Mouse (Mus musculus) cerebellum, postnatal 36 days (tissue): ENCODE measurements around the gene Psmd2.

Source experiments
- DNase-seq, 2 experiments: peaks; one replicate each; pipeline ENCODE4 v3.0.0; 2021 to 2022; ENCODE audit warnings: mixed read lengths in 2 of 2

Gene Psmd2

DNA sequence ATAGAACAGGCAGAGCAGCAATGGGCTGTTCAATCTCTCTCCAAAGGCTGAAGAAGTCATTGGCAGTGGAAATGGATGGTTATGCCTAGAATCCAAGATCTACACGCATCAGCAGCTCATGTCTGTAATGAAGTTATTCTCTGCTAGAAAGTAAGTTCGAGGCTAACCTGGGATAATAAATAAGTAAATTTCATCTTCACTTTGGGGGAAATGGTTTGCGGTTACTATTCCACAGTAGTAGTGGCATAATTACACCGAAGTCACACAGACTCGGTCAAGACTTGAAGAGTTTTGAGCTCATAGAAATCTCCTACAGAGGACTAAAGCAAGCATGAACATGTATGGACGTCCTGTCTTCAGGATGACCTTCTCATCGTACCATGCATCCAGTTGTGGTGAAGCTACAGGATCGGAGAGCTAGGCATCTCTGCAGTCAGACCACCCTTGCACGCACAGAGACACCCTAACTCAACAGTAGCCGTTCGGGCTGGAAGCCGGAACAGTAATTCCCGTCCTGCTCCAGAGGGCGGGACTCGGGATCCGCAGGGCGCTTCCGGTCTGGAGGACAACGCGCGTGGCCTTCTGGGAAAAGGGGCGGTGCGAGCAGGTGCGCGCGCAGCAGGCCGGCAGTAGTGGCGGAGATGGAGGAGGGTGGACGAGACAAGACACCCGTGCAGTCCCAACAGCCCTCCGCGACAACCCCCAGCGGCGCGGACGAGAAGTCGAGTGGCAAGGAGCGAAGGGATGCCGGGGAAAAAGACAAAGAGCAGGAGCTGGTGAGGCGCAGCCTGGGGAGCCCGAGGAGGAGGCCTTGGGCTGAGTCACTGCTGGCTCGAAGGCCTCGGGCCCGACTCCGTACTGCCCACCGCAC is at the start of gene Psmd2:
Psmd2 (plus strand) TSS at position 577 of the 871 bp plus-strand sequence.
- DNase-seq = peak; percentile 98

DNA sequence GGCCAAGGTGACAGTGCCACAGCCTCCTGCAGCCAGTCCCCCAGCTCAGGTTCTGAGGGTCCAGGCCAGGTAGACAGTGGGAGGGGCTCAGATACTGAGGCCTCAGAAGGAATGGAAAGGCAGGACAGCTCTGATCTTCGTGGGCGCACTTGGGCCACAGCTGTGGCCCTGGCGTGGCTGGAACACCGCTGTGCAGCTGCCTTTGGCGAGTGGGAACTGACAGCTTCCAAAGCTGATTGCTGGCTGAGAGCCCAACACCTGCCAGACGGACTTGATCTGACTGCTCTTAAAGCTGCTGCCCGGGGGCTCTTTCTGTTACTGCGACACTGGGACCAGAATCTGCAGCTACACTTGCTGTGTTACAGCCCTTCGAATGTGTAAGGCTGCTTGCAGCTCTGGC is 46.7 kb upstream of the Psmd2 start:
- DNase-seq = no peak

DNA sequence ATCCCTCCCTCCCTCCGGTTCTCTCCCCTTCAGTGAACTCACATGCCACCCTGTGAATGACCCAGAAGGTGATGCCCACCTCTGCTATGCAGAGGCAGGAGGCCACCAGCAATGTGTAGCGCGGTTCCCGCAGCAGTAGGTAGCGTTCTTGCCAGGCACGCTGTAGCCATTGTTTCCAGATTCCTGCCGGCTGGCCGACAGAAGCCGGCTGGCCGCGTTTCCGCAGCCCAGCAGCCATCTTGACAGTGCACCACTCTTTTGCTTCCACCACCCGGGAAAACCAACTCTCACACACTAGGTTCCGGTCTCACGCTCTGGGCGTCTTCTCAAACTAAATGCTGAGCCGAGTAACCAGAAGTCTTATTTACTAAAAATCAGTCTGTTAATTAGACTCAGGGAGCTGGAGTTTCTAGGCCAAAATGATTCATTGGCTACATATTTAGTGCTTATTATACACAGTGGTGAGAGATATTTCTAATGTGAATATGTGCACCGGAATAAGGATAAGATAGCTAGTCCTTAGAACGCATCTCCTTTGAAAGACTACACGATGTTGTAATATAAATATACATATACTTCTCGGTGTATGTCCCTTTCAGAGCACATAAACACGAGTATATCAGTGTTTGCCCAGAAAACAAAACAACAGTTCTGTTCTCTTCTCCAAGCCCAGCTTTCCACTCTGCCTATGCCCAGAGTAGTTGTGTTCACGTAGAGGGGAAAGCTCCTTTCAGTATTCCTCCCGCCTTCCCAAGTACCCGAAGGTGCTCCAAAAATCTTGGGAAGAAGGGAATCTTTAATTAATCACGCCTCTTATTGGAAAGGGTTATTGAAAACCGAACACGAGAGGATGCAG is 40.7 kb upstream of the Psmd2 start:
- peak; percentile 72 to 83 for DNase-seq

DNA sequence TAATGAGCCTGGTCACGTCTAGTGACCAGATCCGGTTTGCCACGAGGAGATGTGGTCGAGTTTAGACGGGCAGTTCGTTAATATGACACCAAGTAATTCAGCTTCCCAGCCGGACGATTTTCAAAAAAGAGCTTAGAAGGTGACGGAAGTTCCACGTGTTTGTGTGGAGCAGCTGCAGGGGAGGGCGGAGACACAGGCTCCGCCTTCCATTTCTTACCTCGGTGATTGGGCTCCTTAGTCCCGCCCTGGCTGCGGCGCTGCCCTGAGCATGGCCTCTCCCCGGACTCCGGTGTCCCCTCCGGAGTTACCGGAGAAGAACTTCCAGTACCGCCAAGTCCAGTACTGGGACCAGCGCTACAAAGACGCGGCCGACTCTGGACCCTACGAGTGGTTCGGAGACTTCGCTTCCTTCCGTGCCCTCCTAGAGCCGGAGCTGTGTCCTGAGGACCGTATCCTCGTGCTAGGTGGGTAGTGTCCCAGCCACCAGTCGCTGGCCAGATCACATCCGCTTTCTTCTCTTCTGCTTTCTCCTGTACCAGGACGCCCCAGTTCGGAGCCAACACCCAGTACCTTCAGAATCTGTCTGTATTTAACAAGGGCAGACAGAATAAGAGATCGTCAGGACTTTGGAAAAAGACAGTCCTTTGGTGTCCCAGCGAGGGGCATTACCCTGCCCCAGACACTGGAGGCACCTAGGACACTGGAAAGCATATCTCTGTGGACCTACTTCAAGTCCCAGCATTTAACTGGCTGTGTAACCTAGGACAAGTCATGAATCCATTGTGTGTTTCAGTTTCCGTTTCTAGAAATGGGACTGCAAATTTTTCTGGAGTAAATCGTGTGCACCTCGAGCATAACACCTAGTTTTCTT is 39.9 kb upstream of the Psmd2 start, which contains the start of the genes Eef1akmt4, Gm49333 and Alg3:
Eef1akmt4 (plus strand) TSS at position 237 of the 871 bp plus-strand sequence.
Gm49333 (plus strand) TSS at position 254 of the 871 bp plus-strand sequence.
Alg3 (minus strand) TSS at position 379 of the 871 bp plus-strand sequence.
- peak; percentile 72 to 78 for DNase-seq

DNA sequence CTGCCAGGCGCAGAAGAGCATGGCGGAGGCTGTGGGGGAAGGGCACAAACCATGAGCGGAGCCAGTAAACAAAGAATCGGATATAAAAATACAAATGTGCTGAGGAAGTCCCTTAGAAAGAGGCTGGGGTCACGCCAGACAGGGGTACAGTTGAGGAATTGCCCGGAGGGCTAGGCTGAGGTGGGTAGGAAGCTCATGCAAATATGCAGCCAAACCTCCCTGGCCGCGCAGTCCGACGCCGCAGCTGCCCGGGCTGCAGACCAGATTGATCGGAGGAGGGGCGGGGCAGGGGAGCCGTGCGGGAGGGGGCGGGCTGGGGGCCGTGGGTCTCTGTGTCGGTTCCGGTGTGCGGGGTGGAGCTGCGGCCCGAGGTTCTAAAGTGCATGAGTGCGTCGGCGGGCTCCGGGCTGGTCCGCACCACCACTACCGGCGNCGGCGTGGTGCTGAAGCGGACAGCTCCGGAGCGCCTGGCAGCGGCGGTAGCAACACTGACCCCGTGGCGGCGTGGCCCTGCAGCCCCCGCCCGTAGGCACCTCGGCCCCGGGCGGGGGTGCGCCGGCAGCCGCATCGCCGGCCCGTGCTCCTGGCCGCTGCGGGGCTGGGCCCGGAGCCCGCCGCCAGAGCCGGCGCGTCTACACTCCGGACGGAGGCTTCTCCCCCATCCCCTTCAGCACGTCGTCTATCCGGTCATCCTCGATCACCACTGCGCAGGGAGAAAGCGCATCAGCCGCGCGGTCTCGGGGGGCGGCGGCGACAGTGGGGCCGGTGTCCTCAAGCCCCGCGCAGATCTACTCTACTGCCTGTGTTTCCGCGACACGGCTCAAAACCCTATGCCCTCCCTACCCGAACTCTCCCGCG is 31.7 kb upstream of the Psmd2 start:
- DNase-seq = peak; percentile 17 to 20

DNA sequence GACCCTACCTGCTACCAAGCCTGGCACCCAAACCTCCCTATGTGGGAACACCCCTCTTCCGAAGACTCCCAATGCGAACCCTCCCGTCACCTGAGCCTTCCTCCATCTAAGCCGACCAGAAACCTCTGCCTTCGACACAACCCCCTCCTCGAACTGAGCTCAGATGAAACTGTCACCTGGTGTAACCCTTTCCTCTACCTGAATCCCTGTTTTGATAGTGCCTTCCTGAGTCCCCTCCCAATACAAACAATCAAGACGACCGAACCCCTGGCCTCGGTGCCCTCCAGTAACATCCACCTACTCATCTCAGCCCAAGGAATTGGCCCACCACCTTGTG is 31.1 kb upstream of the Psmd2 start:
- peak in 1 of 2 experiments; percentile 16 for DNase-seq

DNA sequence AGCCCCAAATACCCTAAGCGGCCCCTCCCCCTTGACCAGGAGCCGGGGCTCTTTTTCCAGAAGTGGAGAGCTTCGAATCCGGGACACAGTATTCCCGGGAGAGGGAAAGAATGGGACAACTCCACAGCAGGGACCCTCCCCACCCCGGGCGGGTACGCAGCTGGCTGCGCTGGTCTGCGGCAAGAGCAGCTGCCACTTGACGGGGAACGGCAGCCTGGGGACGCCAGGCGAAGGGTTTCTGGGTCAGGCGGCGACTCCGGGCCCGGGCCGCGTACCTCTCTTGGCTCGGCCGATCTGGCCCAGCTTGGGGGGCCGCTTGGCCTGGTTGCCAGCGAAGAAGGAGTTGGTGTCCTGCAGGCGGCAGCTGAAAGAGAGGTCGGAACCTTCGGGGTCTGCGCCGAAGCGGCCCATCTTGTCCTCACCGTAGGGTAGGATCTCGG is 30.7 kb upstream of the Psmd2 start:
- no peak for DNase-seq

DNA sequence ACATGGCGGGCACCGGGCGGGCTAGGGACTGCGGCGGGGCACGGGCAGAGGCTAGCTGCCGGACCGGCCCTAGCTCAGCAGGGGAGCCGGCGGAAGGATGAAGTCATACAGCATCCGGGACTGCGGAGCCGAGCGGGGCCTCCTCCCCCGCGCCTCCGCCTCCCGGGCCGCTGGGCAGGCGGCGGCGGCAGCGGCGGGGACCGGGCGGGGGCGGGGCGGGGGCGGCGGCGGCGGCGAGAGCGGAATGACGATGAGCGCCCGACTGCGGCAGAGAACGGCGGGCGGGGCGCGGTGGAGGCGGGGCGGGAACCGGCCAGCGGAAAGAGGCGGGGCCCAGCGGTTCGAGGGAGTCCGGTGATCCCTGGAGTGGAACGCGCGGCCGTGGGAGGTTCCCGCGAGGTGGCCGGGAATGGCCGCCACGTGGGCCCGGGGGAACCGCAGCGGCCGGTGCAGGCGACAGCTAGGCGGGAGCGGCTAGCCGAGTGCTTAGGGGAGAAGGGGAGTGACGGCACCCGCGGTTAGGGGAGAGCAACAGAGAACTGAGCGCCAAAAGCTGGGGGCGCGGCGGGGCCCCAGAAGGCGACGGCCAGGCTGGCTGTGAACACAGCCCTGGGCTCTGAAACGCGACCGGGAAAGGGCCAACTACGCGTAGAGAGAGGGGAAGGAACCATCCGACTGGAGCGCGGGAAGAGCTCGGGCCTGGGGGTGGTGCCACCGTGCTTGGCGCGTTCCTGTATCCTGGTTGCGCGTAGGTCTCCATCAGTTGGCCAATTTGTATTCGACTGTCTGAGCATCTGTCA is 30.1 kb upstream of the Psmd2 start, which contains the start of gene Camk2n2:
Camk2n2 (minus strand) TSS at position 97 of the 800 bp plus-strand sequence.
- DNase-seq = peak; percentile 80 to 84

DNA sequence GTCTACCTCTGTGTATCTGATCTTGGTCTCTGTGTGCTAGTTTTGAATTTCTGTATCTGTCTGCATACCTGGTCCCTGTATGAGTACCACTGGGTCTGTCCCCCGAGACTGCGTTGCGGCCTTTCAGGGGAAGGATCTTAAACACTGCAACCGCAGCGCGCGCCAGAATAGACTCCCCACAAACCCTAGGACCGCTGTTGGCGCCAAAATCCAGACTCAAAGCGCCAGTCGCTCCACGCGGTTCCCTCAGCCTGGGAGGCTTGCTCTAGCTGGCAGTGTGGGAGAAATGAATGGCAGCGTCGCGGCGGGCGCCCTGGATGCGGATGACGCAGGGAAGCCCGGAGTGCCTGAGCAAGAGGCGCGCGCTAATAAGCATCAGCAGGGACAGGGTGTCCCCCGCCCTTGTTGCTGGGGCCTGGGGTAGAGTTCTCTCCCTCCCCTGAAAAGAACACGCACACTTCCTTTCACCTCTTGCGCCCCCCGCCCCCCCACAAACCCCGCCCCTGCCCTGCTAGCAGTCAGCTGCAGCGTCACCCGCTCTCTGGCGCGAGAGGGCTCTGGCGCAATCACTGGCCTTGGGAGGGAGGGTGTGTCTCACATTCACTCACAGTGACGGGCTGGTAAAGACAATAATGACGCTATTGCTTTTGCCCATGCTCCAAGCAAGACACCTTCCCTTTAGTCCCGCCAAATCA is 29.3 kb upstream of the Psmd2 start:
- peak; percentile 66 to 74 for DNase-seq

DNA sequence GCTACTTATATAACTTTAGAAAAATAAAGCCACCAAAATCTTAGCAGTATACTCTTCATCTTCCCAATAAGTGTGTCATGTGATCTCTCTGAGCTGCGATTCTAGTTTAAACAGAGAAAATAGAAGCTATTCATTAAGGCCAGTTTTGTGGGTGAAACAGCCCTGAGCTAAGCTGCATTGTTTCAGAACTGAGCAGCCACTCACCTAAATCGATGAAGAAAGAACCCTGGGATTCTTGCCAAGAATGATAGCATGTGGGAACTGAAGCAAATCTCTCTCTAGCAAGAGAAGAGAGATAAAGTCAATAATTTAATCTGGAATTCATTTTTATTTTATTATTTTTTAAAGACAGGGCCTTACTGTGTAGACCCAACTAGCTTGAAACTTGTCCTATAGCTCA is 28.2 kb upstream of the Psmd2 start:
- no peak for DNase-seq

DNA sequence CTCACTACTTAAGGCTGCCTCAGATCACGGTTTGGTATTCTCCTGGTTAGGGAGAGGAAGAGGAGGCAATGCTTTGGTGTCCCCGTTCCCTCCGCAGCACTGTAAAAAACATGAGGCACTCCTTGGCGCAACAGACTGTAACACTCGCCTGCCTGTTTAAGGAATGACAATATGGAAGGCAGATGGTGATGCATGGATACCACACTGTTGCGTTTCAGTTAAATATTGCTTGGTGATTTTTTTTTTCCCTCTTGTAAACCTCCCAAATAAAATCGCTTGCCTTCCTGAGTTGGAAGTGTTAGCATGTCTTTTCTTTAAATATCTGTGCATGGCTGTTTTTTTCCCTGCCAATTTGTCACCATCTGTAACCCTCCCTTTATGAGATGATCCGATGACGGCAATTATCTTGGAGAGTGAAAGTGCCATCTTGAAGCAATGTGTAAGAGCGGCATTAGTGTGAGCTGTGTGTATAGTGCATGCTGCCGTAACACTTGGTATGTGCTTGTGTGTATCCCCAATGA is 22.5 kb upstream of the Psmd2 start:
- DNase-seq = no peak

DNA sequence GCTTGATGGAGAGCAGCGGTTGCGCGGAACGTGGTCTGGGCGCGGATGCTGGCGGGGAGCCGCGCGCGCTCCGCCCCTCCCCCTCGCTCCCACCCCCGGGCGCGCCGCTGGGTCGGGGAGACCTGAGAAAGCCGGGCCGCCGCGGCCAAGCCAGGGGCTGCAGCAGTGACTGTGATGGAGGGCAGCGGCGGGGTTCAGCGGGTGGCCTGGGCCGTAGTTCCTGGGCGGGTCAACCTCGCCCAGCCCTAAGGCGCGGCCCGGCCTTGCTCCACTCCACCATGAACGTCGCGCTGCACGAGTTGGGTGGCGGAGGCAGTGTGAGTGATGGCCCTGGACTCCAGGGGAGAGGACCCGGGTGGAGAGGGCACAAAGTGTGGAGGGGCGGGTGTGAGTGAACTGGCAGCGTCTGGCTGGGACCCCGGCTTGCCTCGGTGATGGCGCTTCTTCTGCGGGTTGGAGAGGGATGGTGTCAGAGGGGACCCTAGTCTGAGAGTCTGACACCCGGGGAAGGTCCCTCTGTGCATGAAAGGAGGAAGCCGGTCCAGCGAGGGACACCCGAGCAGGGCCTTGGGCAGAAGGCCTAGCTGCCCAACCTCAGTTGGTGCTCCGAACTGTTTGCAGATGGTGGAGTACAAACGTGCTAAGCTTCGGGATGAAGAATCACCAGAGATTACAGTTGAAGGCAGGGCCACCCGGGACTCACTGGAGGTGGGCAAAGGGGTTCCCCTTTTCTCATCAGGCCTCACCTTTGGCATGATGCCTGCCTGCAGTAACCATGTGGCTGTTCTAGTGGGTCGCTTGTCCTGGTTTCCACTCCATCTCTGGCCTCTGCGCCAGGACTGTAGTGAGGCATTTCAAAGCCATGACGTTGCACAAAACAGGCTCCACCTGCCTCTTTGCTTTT is 21.5 kb upstream of the Psmd2 start, which contains the start of gene Ece2:
Ece2 (plus strand) TSS at position 98 of the 904 bp plus-strand sequence.
- DNase-seq = peak; percentile 65

DNA sequence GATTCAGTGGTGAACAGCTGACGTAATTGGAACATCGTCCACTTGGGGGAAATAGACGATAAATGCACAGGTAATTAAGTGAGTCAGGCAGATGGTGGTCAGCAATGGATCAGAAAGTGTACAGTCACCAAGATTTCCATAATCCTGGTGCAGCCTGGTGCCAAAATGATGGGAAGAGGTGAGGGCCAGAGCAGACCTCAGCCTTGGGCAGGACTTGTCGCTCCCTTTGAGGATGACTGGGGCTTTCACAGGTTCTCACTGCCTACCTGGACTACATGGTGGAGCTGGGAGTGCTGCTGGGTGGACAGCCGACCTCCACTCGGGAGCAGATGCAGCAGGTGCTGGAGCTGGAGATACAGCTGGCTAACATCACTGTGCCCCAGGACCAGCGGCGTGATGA is 14.0 kb upstream of the Psmd2 start:
- DNase-seq = no peak

DNA sequence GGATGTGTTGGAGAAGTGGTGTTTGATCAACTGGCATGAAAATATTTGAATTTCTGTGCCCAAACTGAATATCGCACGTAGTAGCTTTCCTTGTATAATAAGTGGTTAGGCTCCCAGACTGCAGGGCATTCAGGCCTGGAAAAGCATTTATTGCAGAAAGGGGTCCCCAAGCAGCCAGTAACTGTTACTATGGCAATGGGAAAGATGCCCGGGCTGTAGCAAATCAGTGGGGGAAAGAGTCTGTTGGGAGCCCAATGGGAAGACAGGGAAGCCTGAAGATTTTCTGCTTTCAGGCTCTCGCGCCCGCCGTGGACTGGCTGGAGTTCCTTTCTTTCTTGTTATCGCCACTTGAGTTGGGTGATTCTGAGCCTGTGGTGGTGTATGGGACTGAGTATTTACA is 13.1 kb upstream of the Psmd2 start:
- no peak for DNase-seq

DNA sequence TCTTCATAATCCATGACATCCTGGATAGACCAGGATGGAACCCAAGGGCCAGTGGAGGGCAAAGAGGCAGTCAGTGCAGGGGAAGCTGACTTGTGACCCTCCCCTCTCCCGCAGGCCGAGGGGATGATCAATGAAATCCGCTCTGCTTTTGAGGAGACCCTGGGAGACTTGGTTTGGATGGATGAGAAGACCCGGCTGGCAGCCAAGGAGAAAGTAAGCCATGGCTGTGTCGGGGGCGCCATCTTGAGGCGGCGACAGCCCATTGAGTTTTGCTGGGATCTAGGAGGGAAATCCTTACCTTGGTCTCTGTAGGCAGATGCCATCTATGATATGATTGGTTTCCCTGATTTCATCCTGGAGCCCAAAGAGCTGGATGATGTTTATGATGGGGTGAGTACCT is 9.3 kb upstream of the Psmd2 start:
- peak; percentile 80 to 83 for DNase-seq

DNA sequence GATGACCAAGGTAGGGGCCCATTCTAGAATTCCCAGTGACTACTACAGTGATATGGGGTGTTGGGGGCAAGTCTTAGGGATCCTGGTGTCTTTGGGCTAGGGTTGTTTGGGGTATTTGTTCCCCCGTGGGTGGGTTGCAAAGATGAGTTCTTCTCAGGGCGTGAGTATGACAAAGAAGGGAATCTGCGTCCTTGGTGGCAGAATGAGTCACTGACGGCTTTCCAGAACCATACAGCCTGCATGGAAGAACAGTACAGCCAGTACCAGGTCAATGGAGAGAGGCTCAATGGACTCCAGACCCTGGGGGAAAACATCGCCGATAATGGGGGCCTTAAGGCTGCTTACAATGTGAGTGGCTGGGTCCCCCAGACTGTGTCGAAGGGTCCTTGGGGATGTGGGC is 7.5 kb upstream of the Psmd2 start:
- DNase-seq = no peak

DNA sequence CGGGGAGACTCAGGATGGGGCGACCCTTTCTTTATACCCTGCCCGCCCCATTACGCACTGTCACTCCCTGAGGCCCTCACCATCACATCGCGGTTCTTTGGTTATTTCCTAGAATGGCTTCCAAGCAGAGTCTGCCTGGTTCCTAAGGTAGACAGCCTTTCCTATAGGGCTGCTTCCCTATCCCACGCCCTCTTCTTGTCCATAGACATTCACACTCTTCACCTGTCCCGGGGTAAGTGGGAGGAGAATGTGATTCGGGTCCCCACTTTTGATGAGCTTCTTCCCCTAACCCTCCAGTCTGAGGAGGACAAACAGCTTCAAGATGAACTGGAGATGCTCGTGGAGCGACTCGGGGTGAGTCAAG is 477 bp downstream of the Psmd2 start:
- no peak for DNase-seq

DNA sequence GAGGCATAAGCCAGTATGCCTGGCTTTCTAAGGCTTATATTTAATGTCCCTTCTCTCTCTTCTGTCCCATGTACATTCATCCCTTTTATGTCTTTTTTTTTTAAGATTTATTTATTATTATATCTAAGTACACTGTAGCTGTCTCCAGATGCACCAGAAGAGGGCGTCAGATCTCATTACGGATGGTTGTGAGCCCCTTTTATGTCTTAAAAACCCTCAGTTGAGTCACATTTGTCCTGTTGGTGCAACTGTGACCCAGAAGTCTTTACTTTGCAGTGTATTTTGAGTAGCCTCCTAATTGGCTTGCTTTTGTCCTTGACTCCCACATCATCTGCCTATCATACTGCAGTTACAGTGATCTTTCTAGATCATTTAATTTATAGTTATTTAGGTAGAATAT is 1.9 kb downstream of the Psmd2 start:
- no peak for DNase-seq

DNA sequence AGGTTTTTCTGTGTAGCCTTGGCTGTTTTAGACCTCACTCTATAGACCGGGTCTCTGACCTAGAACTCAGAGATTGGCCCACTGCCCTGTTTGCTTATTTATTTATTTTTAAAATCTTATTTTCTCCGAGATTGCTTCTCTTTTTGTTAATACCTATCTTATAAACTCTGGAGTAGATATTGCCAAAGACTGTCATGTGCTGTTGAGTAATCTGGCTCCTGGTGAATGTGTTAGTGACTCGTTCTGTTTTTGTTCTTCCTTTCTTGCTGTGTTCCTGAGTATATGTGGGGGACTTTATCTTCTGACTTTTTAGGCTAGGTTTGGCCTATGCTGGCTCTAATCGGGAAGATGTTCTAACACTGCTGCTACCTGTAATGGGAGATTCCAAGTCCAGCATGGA is 6.2 kb downstream of the Psmd2 start:
- DNase-seq = no peak
